Comparison of ENCODE assay signal across 19 mouse cellular contexts in the genomic region with DNA sequence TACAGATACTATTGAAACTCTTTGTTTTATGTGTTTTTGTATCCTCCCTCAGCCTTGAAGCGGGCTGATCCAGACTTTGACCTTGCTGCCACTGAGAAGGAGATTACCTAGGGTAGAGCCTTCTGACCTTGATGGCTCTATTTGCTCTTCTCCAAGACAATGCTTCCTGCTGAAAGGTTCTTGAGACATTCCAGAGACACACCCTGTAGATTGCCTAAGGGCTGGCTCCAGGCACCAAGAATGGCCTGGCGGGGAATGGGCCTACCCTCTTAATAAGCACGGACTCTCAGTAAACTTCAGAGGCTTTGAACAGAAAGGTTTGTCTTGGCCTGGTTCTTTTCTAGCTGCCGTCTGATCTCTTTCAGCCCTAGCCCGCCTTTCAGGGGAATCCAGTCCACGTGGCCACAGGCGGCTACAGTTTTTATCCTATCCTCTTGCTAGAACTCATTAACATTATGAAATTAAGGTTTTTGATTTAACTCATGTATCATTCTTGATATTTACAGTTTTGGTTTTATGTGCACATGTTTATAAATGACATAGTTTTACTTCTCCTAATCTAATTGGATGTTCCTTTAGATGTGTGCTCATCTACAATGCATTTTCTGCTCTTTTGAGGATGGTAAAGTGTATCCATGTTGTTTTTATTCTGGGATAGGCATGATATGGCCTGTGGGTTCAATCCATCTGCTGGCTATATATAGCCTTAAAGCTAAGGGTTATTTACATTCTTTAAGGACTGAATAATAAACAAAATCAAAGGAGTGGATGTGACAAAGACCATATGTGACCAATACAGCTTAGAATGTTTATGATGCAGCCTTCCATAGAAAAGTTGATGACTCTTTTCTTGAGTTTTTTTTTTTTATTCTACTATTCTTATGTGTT. TPM values are rescaled to one million over a fixed set of nuclear protein-coding genes. Genes with fewer than 3 reads are reported as not detected.
DNase-seq lines count a peak whose midpoint lies in the region; ATAC-seq and TF ChIP-seq lines count a peak whose summit lies in the region.
"Had no signal": no experiment of that assay in that cellular context is flagged by ENCODE, and none has a peak within 500 bp of the region (broad histone marks: within the 10 kb centered on the region; RNA-seq: fewer than 3 reads in every experiment).

No protein-coding gene starts in this region.

- DNase-seq in ES-CJ7 (ENCODE audit: low read depth, low spot score) (peak; percentile 79), ZHBTc4 (ENCODE audit: low read depth, low spot score) (peak; percentile 77), liver (no peak)
- no peak for DNase-seq in midbrain, embryonic 11.5 days (ENCODE audit: low spot score, missing footprints)
- DNase-seq in heart, adult 9 months (ENCODE audit: low spot score in 2 of 2), result no peak
- DNase-seq in cerebellum, adult 2 months, result no peak
- DNase-seq: adrenal gland, postnatal 10 days; cerebellum, adult 11 months; cerebellum, adult 9-10 months; cerebellum, postnatal 25 days; gastrocnemius, adult 2 months; gastrocnemius, postnatal 25 days; heart, postnatal 36 days had no signal

- TF ChIP-seq CTCF in ES-Bruce4 (IDR thresholded peaks at IDR 0.05; ENCODE audit: low read depth, low read length), result no peak
- TF ChIP-seq CTCF in intestine, postnatal 0 days (IDR thresholded peaks at IDR 0.05; ENCODE audit: low read depth), result no peak
- no peak for TF ChIP-seq CTCF in cerebellum, adult 2 months (IDR thresholded peaks at IDR 0.05; ENCODE audit: borderline replicate concordance, insufficient read depth, low read depth, low read length)

- H3K4me2 ChIP-seq in intestine, postnatal 0 days (replicated peaks; ENCODE audit: low read depth), result no peak overlapping the region
- H3K4me2 ChIP-seq in midbrain, embryonic 11.5 days, result no peak overlapping the region
- H3K4me2 ChIP-seq: embryonic facial prominence, embryonic 12.5 days; heart, embryonic 13.5 days; hindbrain, embryonic 15.5 days had no signal

- H3K27me3 ChIP-seq in ES-Bruce4 (ENCODE audit: control insufficient read depth, insufficient read depth, low read length, poor library complexity, severe bottlenecking), result no peaks in the 10 kb centered on the region
- H3K27me3 ChIP-seq in intestine, postnatal 0 days (replicated peaks; ENCODE audit: control insufficient read depth, insufficient read depth, low read length), result no peaks in the 10 kb centered on the region
- no peaks in the 10 kb centered on the region for H3K27me3 ChIP-seq in midbrain, embryonic 11.5 days (ENCODE audit: control insufficient read depth, insufficient read depth, low read length)
- H3K27me3 ChIP-seq in cerebellum, adult 2 months (ENCODE audit: control insufficient read depth, insufficient read depth, low read length), result no peaks in the 10 kb centered on the region
- H3K27me3 ChIP-seq: embryonic facial prominence, embryonic 12.5 days; heart, embryonic 13.5 days; hindbrain, embryonic 15.5 days; Patski had no signal

- no peak overlapping the region for H3K9ac ChIP-seq in ES-Bruce4 (ENCODE audit: low read depth, poor library complexity, severe bottlenecking)
- H3K9ac ChIP-seq in intestine, postnatal 0 days (ENCODE audit: low read depth, low read length), result no peak overlapping the region
- no peak overlapping the region for H3K9ac ChIP-seq in midbrain, embryonic 11.5 days (ENCODE audit: low read length)
- H3K9ac ChIP-seq: embryonic facial prominence, embryonic 12.5 days; heart, embryonic 13.5 days; hindbrain, embryonic 15.5 days had no signal

- H3K27ac ChIP-seq in ES-Bruce4 (ENCODE audit: insufficient read depth, low read length), result peak overlapping the region; percentile 72; the same call in 1 of the 2 replicates
- H3K27ac ChIP-seq in intestine, postnatal 0 days (ENCODE audit: low read depth, low read length), result no peak overlapping the region
- no peak overlapping the region for H3K27ac ChIP-seq in midbrain, embryonic 11.5 days (ENCODE audit: low read depth, low read length)
- H3K27ac ChIP-seq in cerebellum, adult 2 months (ENCODE audit: insufficient read depth, low read length), result no peak overlapping the region
- H3K27ac ChIP-seq: embryonic facial prominence, embryonic 12.5 days; gastrocnemius, adult 2 months; heart, embryonic 13.5 days; hindbrain, embryonic 15.5 days had no signal

- H3K4me1 ChIP-seq in ES-Bruce4 (ENCODE audit: control insufficient read depth, insufficient read depth, low read length), result no peaks in the 10 kb centered on the region
- no peaks in the 10 kb centered on the region for H3K4me1 ChIP-seq in intestine, postnatal 0 days (replicated peaks; ENCODE audit: control insufficient read depth, insufficient read depth, low read length)
- no peaks in the 10 kb centered on the region for H3K4me1 ChIP-seq in midbrain, embryonic 11.5 days (ENCODE audit: control insufficient read depth, insufficient read depth, low read length)
- H3K4me1 ChIP-seq in cerebellum, adult 2 months (ENCODE audit: control insufficient read depth, insufficient read depth, low read length), result no peaks in the 10 kb centered on the region; the same call in 1 of the 2 replicates
- H3K4me1 ChIP-seq: embryonic facial prominence, embryonic 12.5 days had no signal

- peaks cover 3% of the 10 kb centered on the region for H3K9me3 ChIP-seq in ES-Bruce4 (replicated peaks; ENCODE audit: control insufficient read depth, insufficient read depth, low read length, poor library complexity, severe bottlenecking)
- no peaks in the 10 kb centered on the region for H3K9me3 ChIP-seq in intestine, postnatal 0 days (ENCODE audit: control insufficient read depth)
- no peaks in the 10 kb centered on the region for H3K9me3 ChIP-seq in midbrain, embryonic 11.5 days (ENCODE audit: control insufficient read depth, low read length)
- H3K9me3 ChIP-seq: embryonic facial prominence, embryonic 12.5 days; heart, embryonic 13.5 days; hindbrain, embryonic 15.5 days had no signal

- no peaks in the 10 kb centered on the region for H3K36me3 ChIP-seq in ES-Bruce4 (ENCODE audit: control insufficient read depth, insufficient read depth, low read length, poor library complexity, severe bottlenecking)
- H3K36me3 ChIP-seq in intestine, postnatal 0 days (ENCODE audit: control insufficient read depth, insufficient read depth), result no peaks in the 10 kb centered on the region
- H3K36me3 ChIP-seq in midbrain, embryonic 11.5 days (ENCODE audit: control insufficient read depth, insufficient read depth, low read length), result no peaks in the 10 kb centered on the region
- H3K36me3 ChIP-seq: embryonic facial prominence, embryonic 12.5 days; heart, embryonic 13.5 days; hindbrain, embryonic 15.5 days had no signal

- 0 out of 2 replicates have a peak, but pooled peaks have one; percentile 31 for ATAC-seq in intestine, postnatal 0 days
- ATAC-seq in midbrain, embryonic 11.5 days (ENCODE audit: low FRiP score), result no peak
- ATAC-seq: Patski had no signal

- 23% methylated on average over 7 of the region's 7 CpGs for WGBS in intestine, postnatal 0 days
- WGBS in midbrain, embryonic 11.5 days, result 63% methylated on average over 7 of the region's 7 CpGs
- 83% methylated on average over 7 of the region's 7 CpGs for WGBS in cerebellum, adult 2 months

- H3K4me3 ChIP-seq in ES-Bruce4 (ENCODE audit: low read depth, low read length), result no peak overlapping the region
- H3K4me3 ChIP-seq in intestine, postnatal 0 days (ENCODE audit: low read depth, low read length), result no peak overlapping the region
- H3K4me3 ChIP-seq in midbrain, embryonic 11.5 days (ENCODE audit: low read depth, low read length), result no peak overlapping the region
- H3K4me3 ChIP-seq in cerebellum, adult 2 months (replicated peaks; ENCODE audit: insufficient read depth, low read depth, low read length), result no peak overlapping the region
- H3K4me3 ChIP-seq: embryonic facial prominence, embryonic 12.5 days; gastrocnemius, adult 2 months; heart, embryonic 13.5 days; hindbrain, embryonic 15.5 days had no signal

- TF ChIP-seq POLR2A in ES-Bruce4 (IDR thresholded peaks at IDR 0.05; ENCODE audit: insufficient read depth, low read length), result no peak
- no peak for TF ChIP-seq POLR2A in cerebellum, adult 2 months (IDR thresholded peaks at IDR 0.05; ENCODE audit: borderline replicate concordance, insufficient read depth, low read length)

- peak; percentile 95 for TF ChIP-seq EP300 in ES-Bruce4 (IDR thresholded peaks at IDR 0.05; ENCODE audit: insufficient read depth, low read depth, low read length)

RNA-seq across cellular contexts. Expression of a gene that starts 59.0 kb away (rescaled TPM):
- 35.6 and 39.6 TPM in 2 replicates for polyA plus RNA-seq in ES-Bruce4 (2011; ENCODE audit: insufficient read depth, insufficient read length, low read depth, missing spikeins)
- polyA plus RNA-seq in intestine, postnatal 0 days (2015; fragmentation: Nextera tagmentation; extraction: Ambion mirVana), result 5.6 and 6.2 TPM in 2 replicates
- 20.2 and 22.3 TPM in 2 replicates for polyA plus RNA-seq in midbrain, embryonic 11.5 days (2014; fragmentation: Nextera tagmentation; extraction: Ambion mirVana)
- 8.4 and 8.8 TPM in 2 replicates for polyA plus RNA-seq in cerebellum, adult 2 months (2012; rRNA removed)

Comparison
In these comparisons a context has a peak if more than half of its experiments do, and no peak if none do; other contexts are left out.
1. DNase-seq: peak in ES-CJ7 (single experiment) and ZHBTc4 (single experiment); none in midbrain, embryonic 11.5 days (single experiment), heart, adult 9 months (0 of 2), liver (single experiment) and cerebellum, adult 2 months (0 of 2).